In the genomic region with DNA sequence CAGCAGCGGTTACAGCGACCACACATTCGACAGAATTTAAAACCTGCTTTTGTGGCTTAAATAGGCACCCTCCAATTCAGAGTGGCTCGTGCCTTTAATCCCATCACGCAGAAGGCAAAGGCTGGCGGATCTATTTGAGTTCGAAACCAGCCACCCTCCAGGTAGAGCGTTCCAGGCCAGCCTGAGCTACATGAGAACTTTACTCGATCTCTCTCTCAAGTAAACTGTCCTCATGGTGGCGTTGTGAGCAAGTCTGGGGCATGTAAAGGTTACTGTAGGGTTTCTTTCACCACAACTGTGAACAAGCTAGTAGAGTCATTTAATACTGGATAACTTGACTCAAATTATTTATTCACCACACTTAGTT, we compare ENCODE assay signal across 7 mouse cellular contexts. TPM values are rescaled to one million over a fixed set of nuclear protein-coding genes. Genes with fewer than 3 reads are reported as not detected.
DNase-seq lines count a peak whose midpoint lies in the region; ATAC-seq lines count a peak whose summit lies in the region.

No protein-coding gene starts in this region.

- peak overlapping the region; percentile 95 for H3K27ac ChIP-seq in hindbrain, embryonic 10.5 days
- peak overlapping the region; percentile 95 for H3K27ac ChIP-seq in lung, embryonic 15.5 days
- H3K27ac ChIP-seq in stomach, embryonic 14.5 days (ENCODE audit: low read length), result peak overlapping the region; percentile 95

- ATAC-seq in lung, embryonic 15.5 days (ENCODE audit: borderline replicate concordance, extremely low read depth, low FRiP score, low TSS enrichment), result peak; percentile 28; the same call in 1 of the 2 replicates
- peak; percentile 34; the same call in 1 of the 2 replicates for ATAC-seq in stomach, embryonic 14.5 days (ENCODE audit: insufficient number of reproducible peaks, insufficient read depth, low FRiP score, low read depth)

- DNase-seq in thymus, postnatal 14 days, result peak; percentile 61
- no peak for DNase-seq in thymus, adult 18-20 months
- peak; percentile 60 for DNase-seq in c-Kit-negative CD71-positive TER-119-positive erythroid progenitor cells, embryonic 14.5 days (ENCODE audit: low read depth, low spot score)
- DNase-seq in hindbrain, embryonic 10.5 days (ENCODE audit: low spot score), result no peak
- DNase-seq in urinary bladder, postnatal 25 days (ENCODE audit: low spot score), result no peak

- H3K27me3 ChIP-seq in hindbrain, embryonic 10.5 days (ENCODE audit: insufficient read depth, poor library complexity, severe bottlenecking), result no peaks in the 10 kb centered on the region
- no peaks in the 10 kb centered on the region for H3K27me3 ChIP-seq in lung, embryonic 15.5 days
- no peaks in the 10 kb centered on the region for H3K27me3 ChIP-seq in stomach, embryonic 14.5 days (ENCODE audit: control insufficient read depth, insufficient read depth, low read length)

- H3K4me1 ChIP-seq in hindbrain, embryonic 10.5 days (replicated peaks), result peaks cover 45% of the 10 kb centered on the region
- peaks cover 32% of the 10 kb centered on the region for H3K4me1 ChIP-seq in lung, embryonic 15.5 days
- H3K4me1 ChIP-seq in stomach, embryonic 14.5 days (ENCODE audit: control insufficient read depth, insufficient read depth, low read length), result peaks cover 13% of the 10 kb centered on the region; the same call in 1 of the 2 replicates

- WGBS in hindbrain, embryonic 10.5 days, result 3% methylated on average over 10 of the region's 10 CpGs
- 3% methylated on average over 10 of the region's 10 CpGs for WGBS in lung, embryonic 15.5 days
- WGBS in stomach, embryonic 14.5 days, result 2% methylated on average over 10 of the region's 10 CpGs

- peak overlapping the region; percentile 59 for H3K9ac ChIP-seq in lung, embryonic 15.5 days
- H3K9ac ChIP-seq in stomach, embryonic 14.5 days (replicated peaks; ENCODE audit: low read depth, low read length), result peak overlapping the region; percentile 49

- peaks cover 28% of the 10 kb centered on the region for H3K36me3 ChIP-seq in hindbrain, embryonic 10.5 days
- peaks cover 8% of the 10 kb centered on the region; the same call in 1 of the 2 replicates for H3K36me3 ChIP-seq in lung, embryonic 15.5 days
- no peaks in the 10 kb centered on the region for H3K36me3 ChIP-seq in stomach, embryonic 14.5 days (ENCODE audit: control insufficient read depth, insufficient read depth, low read length)

- peak overlapping the region; percentile 83 for H3K4me3 ChIP-seq in hindbrain, embryonic 10.5 days
- H3K4me3 ChIP-seq in lung, embryonic 15.5 days, result peak overlapping the region; percentile 71
- H3K4me3 ChIP-seq in stomach, embryonic 14.5 days (ENCODE audit: low read depth, low read length), result peak overlapping the region; percentile 72

- peak overlapping the region; percentile 57 for H3K4me2 ChIP-seq in lung, embryonic 15.5 days
- H3K4me2 ChIP-seq in stomach, embryonic 14.5 days (replicated peaks; ENCODE audit: low read depth, low read length), result peak overlapping the region; percentile 50

- H3K9me3 ChIP-seq in hindbrain, embryonic 10.5 days, result no peaks in the 10 kb centered on the region
- H3K9me3 ChIP-seq in lung, embryonic 15.5 days, result no peaks in the 10 kb centered on the region
- no peaks in the 10 kb centered on the region for H3K9me3 ChIP-seq in stomach, embryonic 14.5 days (ENCODE audit: control insufficient read depth, low read depth, low read length)

RNA-seq across cellular contexts. Expression of gene Kif18b, which starts 0.4 kb away (rescaled TPM):
- polyA plus RNA-seq in hindbrain, embryonic 10.5 days (2016; fragmentation: Nextera tagmentation; extraction: Ambion mirVana), result 11.6 and 12.2 TPM in 2 replicates
- 13.8 and 15.2 TPM in 2 replicates for polyA plus RNA-seq in lung, embryonic 15.5 days (2015; fragmentation: Nextera tagmentation; extraction: Ambion mirVana)
- polyA plus RNA-seq in stomach, embryonic 14.5 days (2014; fragmentation: Nextera tagmentation; extraction: Ambion mirVana), result 7.9 and 10.0 TPM in 2 replicates

RNA-seq across cellular contexts. Expression of gene C1ql1, which starts 21.2 kb away (rescaled TPM):
- polyA plus RNA-seq in hindbrain, embryonic 10.5 days (2016; fragmentation: Nextera tagmentation; extraction: Ambion mirVana), result 4.4 and 11.5 TPM in 2 replicates
- 1.4 and 1.8 TPM in 2 replicates for polyA plus RNA-seq in lung, embryonic 15.5 days (2015; fragmentation: Nextera tagmentation; extraction: Ambion mirVana)
- 9.4 and 11.1 TPM in 2 replicates for polyA plus RNA-seq in stomach, embryonic 14.5 days (2014; fragmentation: Nextera tagmentation; extraction: Ambion mirVana)

RNA-seq across cellular contexts. Expression of gene Gfap, which starts 24.6 kb away (rescaled TPM):
- polyA plus RNA-seq in hindbrain, embryonic 10.5 days (2016; fragmentation: Nextera tagmentation; extraction: Ambion mirVana), result 0.17 TPM in 1 of 2 replicates, not detected in the other
- polyA plus RNA-seq in lung, embryonic 15.5 days (2015; fragmentation: Nextera tagmentation; extraction: Ambion mirVana), result 0.25 and 0.37 TPM in 2 replicates
- 0.34 and 0.62 TPM in 2 replicates for polyA plus RNA-seq in stomach, embryonic 14.5 days (2014; fragmentation: Nextera tagmentation; extraction: Ambion mirVana)

RNA-seq across cellular contexts. Expression of gene Fam187a, which starts 40.4 kb away (rescaled TPM):
- polyA plus RNA-seq in hindbrain, embryonic 10.5 days (2016; fragmentation: Nextera tagmentation; extraction: Ambion mirVana), result not detected in 2 replicates
- not detected in 2 replicates for polyA plus RNA-seq in lung, embryonic 15.5 days (2015; fragmentation: Nextera tagmentation; extraction: Ambion mirVana)
- not detected in 2 replicates for polyA plus RNA-seq in stomach, embryonic 14.5 days (2014; fragmentation: Nextera tagmentation; extraction: Ambion mirVana)

RNA-seq across cellular contexts. Expression of gene Ccdc103, which starts 44.3 kb away (rescaled TPM):
- polyA plus RNA-seq in hindbrain, embryonic 10.5 days (2016; fragmentation: Nextera tagmentation; extraction: Ambion mirVana), result 1.9 and 2.2 TPM in 2 replicates
- polyA plus RNA-seq in lung, embryonic 15.5 days (2015; fragmentation: Nextera tagmentation; extraction: Ambion mirVana), result 2.7 and 3.2 TPM in 2 replicates
- polyA plus RNA-seq in stomach, embryonic 14.5 days (2014; fragmentation: Nextera tagmentation; extraction: Ambion mirVana), result 1.3 and 1.7 TPM in 2 replicates

Comparison
In these comparisons a context has a peak if more than half of its experiments do, and no peak if none do; other contexts are left out.
1. DNase-seq: peak in thymus, postnatal 14 days (single experiment) and c-Kit-negative CD71-positive TER-119-positive erythroid progenitor cells, embryonic 14.5 days (single experiment); none in thymus, adult 18-20 months (0 of 2), hindbrain, embryonic 10.5 days (single experiment) and urinary bladder, postnatal 25 days (single experiment).
2. Peak in every context shown above with its lines, with median percentiles within 50 percentile points of each other: H3K27ac ChIP-seq and H3K4me3 ChIP-seq.